Mouse (Mus musculus) fibroblast of lung, adult 2 months (primary cell): ENCODE results near the gene Prss35.

ENCODE experiments used
- DNase-seq: peaks from one replicate; pipeline ENCODE4 v3.0.0-alpha.2; 2011; ENCODE audit warnings: low read depth

Gene Prss35

DNA sequence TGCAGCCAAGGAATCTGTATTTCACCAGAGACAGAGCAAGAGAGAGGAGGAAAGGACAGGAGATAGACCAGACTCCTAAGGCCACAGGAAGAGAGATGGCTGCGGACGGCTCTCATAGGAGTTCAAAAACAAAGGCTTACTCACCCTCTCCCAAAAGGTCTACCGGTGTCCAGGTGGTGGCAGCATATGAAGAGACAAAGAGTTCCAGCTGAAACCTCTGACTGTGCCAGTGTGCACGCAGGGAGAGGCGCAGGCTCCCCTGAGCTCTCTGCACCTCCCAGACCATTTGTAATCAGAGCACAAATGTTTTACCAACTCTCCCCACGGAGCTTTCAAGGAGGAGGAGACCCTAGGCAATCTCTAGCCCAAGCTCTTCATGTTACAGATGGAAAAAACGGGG, 55.2 kb downstream of the Prss35 start:
- no peak for DNase-seq

DNA sequence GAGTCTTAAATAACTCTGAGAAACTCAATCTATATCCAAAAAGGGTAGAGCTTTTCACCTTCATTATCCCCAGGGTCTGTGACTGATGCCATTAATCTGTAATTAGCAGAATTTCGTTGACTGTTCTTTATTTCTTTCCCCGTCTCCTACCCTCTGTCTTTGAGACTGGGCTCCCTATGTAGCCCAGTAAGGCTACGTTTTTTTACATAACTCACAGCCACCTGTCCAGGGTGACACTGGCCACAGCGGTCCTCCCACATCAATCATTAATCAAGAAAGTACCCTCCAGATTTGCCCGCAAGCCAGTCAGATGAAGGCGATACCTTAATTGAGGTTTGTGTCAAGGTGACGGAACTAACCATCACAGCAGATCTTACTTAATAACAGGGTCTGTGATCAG, 55.6 kb downstream of the Prss35 start:
- no peak for DNase-seq

DNA sequence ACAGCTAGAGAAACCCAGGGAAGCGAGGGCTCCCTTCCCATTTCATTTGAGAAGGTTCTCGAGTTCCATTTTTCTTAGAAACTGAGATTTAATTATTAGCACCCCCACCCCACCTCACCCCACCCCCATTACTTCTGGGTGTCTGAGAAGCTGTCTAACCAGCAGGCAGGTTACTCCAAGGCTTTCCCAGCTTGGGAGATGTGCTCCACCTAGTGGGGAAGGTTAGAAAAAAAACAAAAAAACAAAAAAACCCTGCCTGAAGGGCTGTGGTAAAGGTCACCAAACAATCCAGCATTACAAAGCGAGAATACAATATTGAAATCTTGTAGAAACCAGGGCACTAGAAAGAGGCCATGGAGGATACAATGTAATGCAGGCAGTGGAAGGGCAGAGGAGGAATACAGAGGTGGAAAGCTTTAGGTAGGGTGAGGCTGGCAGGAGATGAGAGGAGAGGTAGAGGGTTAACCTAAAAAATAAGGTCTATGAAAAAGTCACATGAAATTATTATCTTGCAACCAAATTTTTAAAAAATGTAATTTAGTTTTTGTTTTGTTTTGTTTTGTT, 57.2 kb downstream of the Prss35 start:
- no peak for DNase-seq
